Mouse (Mus musculus) urinary bladder, postnatal 14 days (tissue): ENCODE results near the gene Ppp2r5c.

Experiments used
- DNase-seq: peaks from one replicate; pipeline ENCODE4 v3.0.0; 2021; ENCODE audit warnings: low spot score

Ppp2r5c gene

GRCm38 (mm10) chr12:110442238-110442637, 4.7 kb upstream of the Ppp2r5c start:
- no peak for DNase-seq

GRCm38 (mm10) chr12:110444530-110444929, 2.4 kb upstream of the Ppp2r5c start:
- no peak for DNase-seq

- DNase-seq, result no peak
These were observed 1.1 kb upstream of the Ppp2r5c start for GRCm38 (mm10) chr12:110445775-110446174.

GRCm38 (mm10) chr12:110447306-110447705, 386 bp downstream of the Ppp2r5c start:
- DNase-seq, result peak; percentile 51

- DNase-seq, result no peak
These were observed 1.8 kb downstream of the Ppp2r5c start for GRCm38 (mm10) chr12:110448767-110449166.

GRCm38 (mm10) chr12:110454223-110454622, 7.3 kb downstream of the Ppp2r5c start:
- DNase-seq, result peak; percentile 72

GRCm38 (mm10) chr12:110456024-110456423, 9.1 kb downstream of the Ppp2r5c start:
- DNase-seq, result no peak

- no peak for DNase-seq
These were observed 11.7 kb downstream of the Ppp2r5c start for GRCm38 (mm10) chr12:110458667-110459066.

- no peak for DNase-seq
These were observed 13.7 kb downstream of the Ppp2r5c start for GRCm38 (mm10) chr12:110460418-110461300.

- DNase-seq, result no peak
These were observed 16.8 kb downstream of the Ppp2r5c start for GRCm38 (mm10) chr12:110463711-110464110.

- DNase-seq, result no peak
These were observed 24.5 kb downstream of the Ppp2r5c start for GRCm38 (mm10) chr12:110471426-110471825.

GRCm38 (mm10) chr12:110472247-110472646, 25.3 kb downstream of the Ppp2r5c start:
- DNase-seq, result no peak

- no peak for DNase-seq
These were observed 27.6 kb downstream of the Ppp2r5c start for GRCm38 (mm10) chr12:110474497-110474896.

GRCm38 (mm10) chr12:110476561-110476960, 29.6 kb downstream of the Ppp2r5c start:
- no peak for DNase-seq

GRCm38 (mm10) chr12:110477906-110478305, 31.0 kb downstream of the Ppp2r5c start:
- no peak for DNase-seq

GRCm38 (mm10) chr12:110478601-110479008, 31.7 kb downstream of the Ppp2r5c start:
- DNase-seq, result no peak

- DNase-seq, result no peak
These were observed 32.3 kb downstream of the Ppp2r5c start for GRCm38 (mm10) chr12:110479268-110479667.

- DNase-seq, result no peak
These were observed 33.8 kb downstream of the Ppp2r5c start for GRCm38 (mm10) chr12:110480701-110481100.

GRCm38 (mm10) chr12:110483761-110484160, 36.8 kb downstream of the Ppp2r5c start:
- no peak for DNase-seq

GRCm38 (mm10) chr12:110484824-110485584, 38.1 kb downstream of the Ppp2r5c start:
- no peak for DNase-seq

- peak; percentile 86 for DNase-seq
These were observed 38.8 kb downstream of the Ppp2r5c start for GRCm38 (mm10) chr12:110485585-110486331.

- DNase-seq, result no peak
These were observed 39.9 kb downstream of the Ppp2r5c start for GRCm38 (mm10) chr12:110486852-110487251.
